Mouse (Mus musculus) limb, embryonic 10.5 days (tissue): Measurements from ENCODE around the gene Hps4. TPM values are rescaled to one million over a fixed set of nuclear protein-coding genes. Genes with fewer than 3 reads are reported as not detected.

Experiments
- polyA plus RNA-seq: library from polyadenylated mRNA; unstranded; fragments of >200 nt; fragmentation: Nextera tagmentation; extraction: Ambion mirVana; gene quantifications from 2 replicates; pipeline ENCODE4 v1.2.1, GENCODE M21; 2016

Hps4 gene
- polyA plus RNA-seq, 1 experiment from 2014 or later: 39.1 TPM

Other genes starting within 250 kb of the Hps4 start
- gene Cryba4, start 90.6 kb upstream of the Hps4 start, polyA plus RNA-seq: 0.34 and 0.46 TPM in 2 replicates
- not detected in 2 replicates for gene Crybb1, start 87.3 kb upstream of the Hps4 start, polyA plus RNA-seq
- 37.5 and 38.0 TPM in 2 replicates for gene Tpst2, start 66.4 kb upstream of the Hps4 start, polyA plus RNA-seq
- gene Tfip11, start 16.7 kb upstream of the Hps4 start, polyA plus RNA-seq: 43.5 and 44.4 TPM in 2 replicates
- 56.2 and 59.2 TPM in 2 replicates for gene Srrd, start within 50 bp of the Hps4 start, polyA plus RNA-seq
- gene Gm6583, start 12.9 kb downstream of the Hps4 start, polyA plus RNA-seq: 0.14 and 0.25 TPM in 2 replicates
- gene Asphd2, start 51.8 kb downstream of the Hps4 start, polyA plus RNA-seq: 22.0 and 23.6 TPM in 2 replicates
- not detected in 2 replicates for gene Gm6588, start 106.3 kb downstream of the Hps4 start, polyA plus RNA-seq
- gene Sez6l, start 234.1 kb downstream of the Hps4 start, polyA plus RNA-seq: 0.09 and 0.16 TPM in 2 replicates